Mouse (Mus musculus) hindbrain, embryonic 14.5 days (tissue): Measurements from ENCODE around the gene Angptl8. TPM values are rescaled to one million over a fixed set of nuclear protein-coding genes. Genes with fewer than 3 reads are reported as not detected.

ENCODE experiments used
- ATAC-seq: fragments of 200-750 bp; cut with Nextera tagmentation; 2 replicates; pipeline ENCODE4 v1.8.0; 2017; ENCODE audit warnings: moderate number of reproducible peaks, mild to moderate bottlenecking, moderate TSS enrichment, moderate library complexity; ENCODE audit not compliant: low FRiP score
- DNase-seq: peaks from one replicate; pipeline ENCODE4 v3.0.0-alpha.2; 2015; ENCODE audit warnings: low spot score
- H3K27ac ChIP-seq: fragments of 300-500 bp; sonication (generic); 2 replicates; pipeline ENCODE4 v1.5.1; 2014; ENCODE audit warnings: mild to moderate bottlenecking, moderate library complexity
- H3K27me3 ChIP-seq: fragments of 300-500 bp; sonication (generic); 2 replicates; pipeline ENCODE4 v1.6.1; 2014; ENCODE audit warnings: mild to moderate bottlenecking, low read length, mixed read lengths; ENCODE audit not compliant: control insufficient read depth, insufficient read depth
- H3K36me3 ChIP-seq: fragments of 300-500 bp; sonication (generic); replicated peaks from 2 replicates; pipeline ENCODE4 v1.6.1; 2014; ENCODE audit not compliant: control insufficient read depth, insufficient read depth
- H3K4me1 ChIP-seq: fragments of 300-500 bp; sonication (generic); replicated peaks from 2 replicates; pipeline ENCODE4 v1.6.1; 2014; ENCODE audit warnings: antibody characterized with exemption, low read length, mixed read lengths; ENCODE audit not compliant: control insufficient read depth, insufficient read depth
- H3K4me2 ChIP-seq: fragments of 300-500 bp; sonication (generic); replicated peaks from 2 replicates; pipeline ENCODE4 v1.6.1; 2014; ENCODE audit warnings: mild to moderate bottlenecking, moderate library complexity
- H3K4me3 ChIP-seq: fragments of 300-500 bp; sonication (generic); replicated peaks from 2 replicates; pipeline ENCODE4 v1.5.1; 2014; ENCODE audit warnings: mild to moderate bottlenecking, low read length
- H3K9ac ChIP-seq: fragments of 300-500 bp; sonication (generic); 2 replicates; pipeline ENCODE4 v1.6.1; 2014
- H3K9me3 ChIP-seq: fragments of 300-500 bp; sonication (generic); 2 replicates; pipeline ENCODE4 v1.6.1; 2016; ENCODE audit warnings: low read length; ENCODE audit not compliant: control insufficient read depth
- WGBS: fragments of 180-500 bp; shearing (Covaris S2); extraction: QIAGEN DNeasy Blood & Tissue Kit; methylation state at CpG from one replicate; pipeline ENCODE4 v1.1.7; 2014; 5-methylcytosine and 5-hydroxymethylcytosine counted together
- polyA plus RNA-seq: library from polyadenylated mRNA; unstranded; fragments of >200 nt; fragmentation: Nextera tagmentation; extraction: Ambion mirVana; gene quantifications from 2 replicates; pipeline ENCODE4 v1.2.1, GENCODE M21; 2014

Gene Angptl8
- polyA plus RNA-seq, 1 experiment from 2014 or later = 0.62 TPM

GRCm38 (mm10) chr9:21803986-21804644, 31.2 kb upstream of the Angptl8 start:
- H3K4me3 ChIP-seq = no peak overlapping the region
- H3K27me3 ChIP-seq = no peaks in the 10 kb centered on the region
- no peak overlapping the region for H3K27ac ChIP-seq
- DNase-seq = peak; percentile 79
- H3K4me1 ChIP-seq = no peaks in the 10 kb centered on the region
- H3K36me3 ChIP-seq = no peaks in the 10 kb centered on the region
- peak; percentile 90 for ATAC-seq
- no peak overlapping the region for H3K4me2 ChIP-seq
- 47% methylated on average over 13 of the region's 13 CpGs for WGBS
- H3K9me3 ChIP-seq = no peaks in the 10 kb centered on the region
- no peak overlapping the region for H3K9ac ChIP-seq

- no peak overlapping the region for H3K4me3 ChIP-seq
- no peaks in the 10 kb centered on the region for H3K9me3 ChIP-seq
- DNase-seq (no peak), ATAC-seq (no peak)
- H3K9ac ChIP-seq = no peak overlapping the region
- H3K4me2 ChIP-seq = no peak overlapping the region
- H3K4me1 ChIP-seq = no peaks in the 10 kb centered on the region
- no peaks in the 10 kb centered on the region for H3K36me3 ChIP-seq
- 78% methylated on average over 3 of the region's 3 CpGs for WGBS
- no peak overlapping the region for H3K27ac ChIP-seq
- H3K27me3 ChIP-seq = no peaks in the 10 kb centered on the region
Measured at GRCm38 (mm10) chr9:21806363-21806762, 28.9 kb upstream of the Angptl8 start.

- 81% methylated on average over 11 of the region's 11 CpGs for WGBS
- Histone ChIP-seq H3K36me3 (no peaks in the 10 kb centered on the region), H3K4me1 (no peaks in the 10 kb centered on the region), H3K4me3 (no peak overlapping the region), H3K27ac (no peak overlapping the region), H3K4me2 (no peak overlapping the region), H3K27me3 (no peaks in the 10 kb centered on the region), H3K9me3 (no peaks in the 10 kb centered on the region), H3K9ac (no peak overlapping the region)
- no peak for ATAC-seq
- DNase-seq = no peak
Measured at GRCm38 (mm10) chr9:21806976-21807375, 28.3 kb upstream of the Angptl8 start.

- WGBS = 63% methylated on average over 3 of the region's 3 CpGs
- Histone ChIP-seq H3K27me3 (no peaks in the 10 kb centered on the region), H3K4me3 (no peak overlapping the region), H3K4me1 (no peaks in the 10 kb centered on the region), H3K36me3 (no peaks in the 10 kb centered on the region), H3K4me2 (no peak overlapping the region), H3K9ac (no peak overlapping the region), H3K27ac (no peak overlapping the region), H3K9me3 (no peaks in the 10 kb centered on the region)
- DNase-seq (no peak), ATAC-seq (no peak)
Measured at GRCm38 (mm10) chr9:21808561-21808960, 26.7 kb upstream of the Angptl8 start.

GRCm38 (mm10) chr9:21811170-21811569, 24.1 kb upstream of the Angptl8 start:
- ATAC-seq (no peak), DNase-seq (no peak)
- Histone ChIP-seq H3K4me2 (no peak overlapping the region), H3K9ac (no peak overlapping the region), H3K4me3 (no peak overlapping the region), H3K4me1 (no peaks in the 10 kb centered on the region), H3K27me3 (no peaks in the 10 kb centered on the region), H3K9me3 (no peaks in the 10 kb centered on the region), H3K27ac (no peak overlapping the region), H3K36me3 (no peaks in the 10 kb centered on the region)
- WGBS = 92% methylated on average over 5 of the region's 5 CpGs

- Histone ChIP-seq H3K9ac (no peak overlapping the region), H3K36me3 (no peaks in the 10 kb centered on the region), H3K27me3 (no peaks in the 10 kb centered on the region), H3K4me3 (no peak overlapping the region), H3K27ac (no peak overlapping the region), H3K9me3 (no peaks in the 10 kb centered on the region), H3K4me2 (no peak overlapping the region), H3K4me1 (no peaks in the 10 kb centered on the region)
- 64% methylated on average over 9 of the region's 9 CpGs for WGBS
- no peak for ATAC-seq
- no peak for DNase-seq
Measured at GRCm38 (mm10) chr9:21816716-21817305, 18.5 kb upstream of the Angptl8 start.

GRCm38 (mm10) chr9:21818125-21818524, 17.2 kb upstream of the Angptl8 start:
- Histone ChIP-seq H3K4me2 (no peak overlapping the region), H3K4me1 (no peaks in the 10 kb centered on the region), H3K27me3 (no peaks in the 10 kb centered on the region), H3K36me3 (no peaks in the 10 kb centered on the region), H3K9ac (no peak overlapping the region), H3K9me3 (no peaks in the 10 kb centered on the region), H3K4me3 (no peak overlapping the region), H3K27ac (no peak overlapping the region)
- 75% methylated on average over 4 of the region's 4 CpGs for WGBS
- ATAC-seq (no peak), DNase-seq (no peak)

- no peak for ATAC-seq
- H3K4me2 ChIP-seq = no peak overlapping the region
- no peaks in the 10 kb centered on the region for H3K9me3 ChIP-seq
- WGBS = 93% methylated on average over 6 of the region's 6 CpGs
- DNase-seq = no peak
- H3K36me3 ChIP-seq = no peaks in the 10 kb centered on the region
- H3K27ac ChIP-seq = no peak overlapping the region
- no peaks in the 10 kb centered on the region for H3K27me3 ChIP-seq
- H3K9ac ChIP-seq = no peak overlapping the region
- H3K4me1 ChIP-seq = no peaks in the 10 kb centered on the region
- no peak overlapping the region for H3K4me3 ChIP-seq
Measured at GRCm38 (mm10) chr9:21818561-21818960, 16.7 kb upstream of the Angptl8 start.

GRCm38 (mm10) chr9:21819181-21819729, 16.1 kb upstream of the Angptl8 start:
- Histone ChIP-seq H3K36me3 (no peaks in the 10 kb centered on the region), H3K9ac (no peak overlapping the region), H3K27ac (no peak overlapping the region), H3K4me2 (no peak overlapping the region), H3K9me3 (no peaks in the 10 kb centered on the region), H3K4me1 (no peaks in the 10 kb centered on the region), H3K27me3 (no peaks in the 10 kb centered on the region), H3K4me3 (no peak overlapping the region)
- DNase-seq (no peak), ATAC-seq (no peak)
- 94% methylated on average over 2 of the region's 2 CpGs for WGBS
